Mouse (Mus musculus) Patski (cell line): ENCODE measurements around the gene Lipe. TPM values are rescaled to one million over a fixed set of nuclear protein-coding genes. Genes with fewer than 3 reads are reported as not detected.
"Not testable (repeated sequence)": the region's sequence is repeated elsewhere in the genome, so short reads cannot be mapped to it uniquely, and the experiment has no call there.

Experiments
- ATAC-seq: fragments of 100-300 bp; one replicate; pipeline ENCODE4 v1.8.0; 2021
- CTCF ChIA-PET: fragments of 350-600 bp; sonication (Branson Sonifier 250); formaldehyde crosslinking; loops from one replicate; lab custom pipeline; 2022; ENCODE audit warnings: inconsistent platforms; lab: Charles Lee
- POLR2A ChIA-PET: fragments of 350-600 bp; sonication (Branson Sonifier 250); formaldehyde crosslinking; loops from one replicate; lab custom pipeline; 2022; ENCODE audit warnings: antibody characterized with exemption, inconsistent platforms; lab: Charles Lee
- DNase-seq: peaks from one replicate; pipeline ENCODE4 v3.0.0-alpha.2; 2011; ENCODE audit warnings: low read depth, low spot score
- H3K27me3 ChIP-seq: fragments of 371-371 bp; one replicate; pipeline ENCODE4 v1.5.1; 2021
- CTCF ChIP-seq: fragments of 100-300 bp; IDR thresholded peaks from one replicate; pipeline ENCODE4 v1.5.1; 2021
- in situ Hi-C: fragments of 300-500 bp; cut with MboI; formaldehyde crosslinking; loops from 3 replicates; pipeline ENCODE4 v1.11.1; 2018; ENCODE audit warnings: low pct_unique_long_range_greater_than_20kb, mixed read lengths
- polyA plus RNA-seq: library from polyadenylated mRNA; unstranded; gene quantifications from one replicate; pipeline ENCODE4 v1.2.3, GENCODE M21; 2021

Lipe gene
- polyA plus RNA-seq, 1 experiment from 2014 or later, result 13.2 TPM

- no peak for TF ChIP-seq CTCF
- POLR2A ChIA-PET, result no interaction called here
- CTCF ChIA-PET, result interaction anchor here (3.1 kb wide), 1 partner anchor 10 kb away, joined by 14 read pairs; no protein-coding TSS in a partner anchor
- in situ Hi-C loops, result no loop called here
- no peaks in the 10 kb centered on the region for H3K27me3 ChIP-seq
- ATAC-seq, result no peak
- no peak for DNase-seq
Observed at GRCm38 (mm10) chr7:25412833-25413441, 14.4 kb upstream of the Lipe start, which contains the start of gene Cxcl17. Gene Cxcl17, minus strand, starts transcription at chr7:25412886.

GRCm38 (mm10) chr7:25411861-25412260 lies 13.4 kb upstream of the Lipe start:
- no peaks in the 10 kb centered on the region for H3K27me3 ChIP-seq
- CTCF ChIA-PET, result interaction anchor here (1.0 to 3.1 kb wide), 2 partner anchors 9 to 32 kb away, joined by 3 to 14 read pairs; no protein-coding TSS in a partner anchor
- POLR2A ChIA-PET, result no interaction called here
- DNase-seq (no peak), ATAC-seq (no peak)
- no peak for TF ChIP-seq CTCF
- in situ Hi-C loops, result no loop called here

GRCm38 (mm10) chr7:25410969-25411615 lies 12.6 kb upstream of the Lipe start:
- CTCF ChIA-PET, result interaction anchor here (1.0 to 3.1 kb wide), 3 partner anchors 8 to 113 kb away, joined by 3 to 14 read pairs (median 6); no protein-coding TSS in a partner anchor
- ATAC-seq, result peak; percentile 74
- no peak for TF ChIP-seq CTCF
- H3K27me3 ChIP-seq, result no peaks in the 10 kb centered on the region
- in situ Hi-C loops, result no loop called here
- POLR2A ChIA-PET, result no interaction called here
- DNase-seq, result no peak

GRCm38 (mm10) chr7:25409114-25409760 lies 10.7 kb upstream of the Lipe start:
- no peaks in the 10 kb centered on the region for H3K27me3 ChIP-seq
- DNase-seq, result no peak
- TF ChIP-seq CTCF, result peak; percentile 70
- in situ Hi-C loops, result no loop called here
- ATAC-seq, result no peak
- ChIA-PET POLR2A (interaction anchor here (0.6 kb wide), 1 partner anchor 11 kb away, joined by 4 read pairs; no protein-coding TSS in a partner anchor), CTCF (interaction anchor here (0.8 to 2.1 kb wide), 18 partner anchors 9 to 303 kb away, joined by 3 to 10 read pairs (median 3); partner anchors contain the start of genes Dedd2, Lipe, Megf8 and Zfp526)

GRCm38 (mm10) chr7:25406468-25406867 lies 8.0 kb upstream of the Lipe start:
- ChIA-PET POLR2A (no interaction called here), CTCF (no interaction called here)
- TF ChIP-seq CTCF, result no peak
- in situ Hi-C loops, result no loop called here
- DNase-seq, result no peak
- no peak for ATAC-seq
- no peaks in the 10 kb centered on the region for H3K27me3 ChIP-seq

- ATAC-seq (peak; percentile 65), DNase-seq (peak; percentile 75)
- in situ Hi-C loops, result no loop called here
- peak; percentile 89 for TF ChIP-seq CTCF
- CTCF ChIA-PET, result interaction anchor here (0.6 to 2.9 kb wide), 21 partner anchors 10 to 164 kb away, joined by 3 to 20 read pairs (median 4); partner anchors contain the start of genes Cxcl17, Megf8 and Pafah1b3
- POLR2A ChIA-PET, result interaction anchor here (0.9 to 1.5 kb wide), 3 partner anchors 13 to 215 kb away, joined by 3 to 5 read pairs (median 3); no protein-coding TSS in a partner anchor
- H3K27me3 ChIP-seq, result no peaks in the 10 kb centered on the region
Observed at GRCm38 (mm10) chr7:25402671-25403101, 4.2 kb upstream of the Lipe start.

GRCm38 (mm10) chr7:25401986-25402385 lies 3.5 kb upstream of the Lipe start:
- in situ Hi-C loops, result no loop called here
- POLR2A ChIA-PET, result interaction anchor here (0.9 to 1.5 kb wide), 2 partner anchors 12 to 122 kb away, joined by 3 to 5 read pairs; no protein-coding TSS in a partner anchor
- no peak for ATAC-seq
- CTCF ChIA-PET, result interaction anchor here (0.6 to 2.9 kb wide), 17 partner anchors 9 to 150 kb away, joined by 3 to 20 read pairs (median 4); partner anchors contain the start of genes Cxcl17, Megf8 and Pafah1b3
- no peak for DNase-seq
- no peak for TF ChIP-seq CTCF
- H3K27me3 ChIP-seq, result no peaks in the 10 kb centered on the region

GRCm38 (mm10) chr7:25401551-25401950 lies 3.0 kb upstream of the Lipe start:
- no peak for DNase-seq
- in situ Hi-C loops, result no loop called here

GRCm38 (mm10) chr7:25399028-25399427 lies 518 bp upstream of the Lipe start:
- CTCF ChIA-PET, result interaction anchor here (1.4 to 1.7 kb wide), 2 partner anchors 10 to 14 kb away, joined by 3 to 6 read pairs; no protein-coding TSS in a partner anchor
- in situ Hi-C loops, ATAC-seq, H3K27me3 ChIP-seq, DNase-seq: not testable (repeated sequence)
- POLR2A ChIA-PET, result interaction anchor here (0.6 to 0.7 kb wide), 2 partner anchors 23 to 120 kb away, joined by 4 read pairs; no protein-coding TSS in a partner anchor

More at GRCm38 (mm10) chr7:25401551-25401950, 3.0 kb upstream of the Lipe start:
- CTCF ChIA-PET, result interaction anchor here (0.9 to 1.9 kb wide), 4 partner anchors 55 to 150 kb away, joined by 3 to 7 read pairs (median 4); no protein-coding TSS in a partner anchor
- no peaks in the 10 kb centered on the region for H3K27me3 ChIP-seq
- POLR2A ChIA-PET, result interaction anchor here (1.5 kb wide), 1 partner anchor 12 kb away, joined by 5 read pairs; no protein-coding TSS in a partner anchor
- no peak for ATAC-seq
- no peak for TF ChIP-seq CTCF

- CTCF ChIA-PET, result no interaction called here
- DNase-seq (no peak), ATAC-seq (no peak)
- TF ChIP-seq CTCF, result no peak
- no peaks in the 10 kb centered on the region for H3K27me3 ChIP-seq
- POLR2A ChIA-PET, result interaction anchor here (0.7 to 1.4 kb wide), 3 partner anchors 13 to 160 kb away, joined by 3 to 4 read pairs (median 3); no protein-coding TSS in a partner anchor
- in situ Hi-C loops, result no loop called here
Observed at GRCm38 (mm10) chr7:25396621-25397020, 1.9 kb downstream of the Lipe start.
